Mouse (Mus musculus): ENCODE data around the gene Il24. TPM values are rescaled to one million over a fixed set of nuclear protein-coding genes. Genes with fewer than 3 reads are reported as not detected.

Gene Il24
- not detected in 2 replicates for polyA plus RNA-seq (2015; fragmentation: Nextera tagmentation; extraction: Ambion mirVana)

DNA sequence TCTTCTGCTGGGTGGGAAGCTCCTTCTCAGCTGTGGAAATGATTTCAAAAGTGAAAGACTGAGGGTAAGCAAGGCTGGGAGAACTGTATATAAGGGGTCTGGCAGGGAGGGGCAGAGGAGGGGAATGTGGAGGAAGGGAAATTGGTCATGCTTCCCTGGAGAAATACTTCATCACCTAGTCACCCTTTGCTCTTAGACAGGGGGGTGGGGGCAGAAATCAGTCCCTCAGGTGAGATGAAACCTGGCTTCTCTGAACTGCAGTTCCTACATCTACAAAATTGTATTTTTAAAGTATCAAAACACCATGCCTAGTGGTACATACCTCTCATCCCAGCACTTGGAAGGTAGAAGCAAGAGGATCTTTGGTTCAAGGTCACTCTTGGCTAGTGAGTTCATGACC, at the start of gene Il24:
TSS of gene Il24 (minus strand) at position 101 of the 400 bp plus-strand sequence.
- Histone ChIP-seq H3K4me2 (no peak within 1 kb of the TSS), H3K4me3 (replicated peaks) (no peak within 1 kb of the TSS), H3K27ac (no peak within 1 kb of the TSS), H3K4me1 (replicated peaks) (no peaks in the 10 kb centered on the region), H3K9me3 (replicated peaks) (no peaks in the 10 kb centered on the region), H3K27me3 (peaks cover 15% of the 10 kb centered on the region; the same call in 1 of the 2 replicates), H3K9ac (no peak within 1 kb of the TSS), H3K36me3 (no peaks in the 10 kb centered on the region)
- no peak for ATAC-seq (ENCODE audit: low read depth)
- no peak for DNase-seq

DNA sequence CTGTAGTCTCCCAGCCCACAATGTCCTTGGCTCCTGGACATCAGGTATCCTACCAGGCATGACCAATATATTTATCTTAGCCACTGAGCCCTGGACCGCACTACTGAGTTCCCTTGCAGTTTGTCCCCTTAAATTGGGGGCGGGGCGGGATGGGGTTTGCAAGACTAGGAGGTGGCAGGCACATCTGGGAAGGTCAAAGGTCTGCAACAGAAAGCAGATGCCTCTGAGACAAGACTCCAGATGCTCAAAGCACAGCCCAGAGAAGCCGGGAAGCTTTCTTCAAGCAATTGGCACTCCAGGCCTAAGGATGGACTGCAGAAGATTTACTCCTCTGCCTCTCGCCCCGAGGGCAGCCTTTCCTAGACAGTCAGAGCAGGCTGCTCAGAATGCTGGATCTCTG, 49.1 kb upstream of the Il24 start:
- no peak for DNase-seq

DNA sequence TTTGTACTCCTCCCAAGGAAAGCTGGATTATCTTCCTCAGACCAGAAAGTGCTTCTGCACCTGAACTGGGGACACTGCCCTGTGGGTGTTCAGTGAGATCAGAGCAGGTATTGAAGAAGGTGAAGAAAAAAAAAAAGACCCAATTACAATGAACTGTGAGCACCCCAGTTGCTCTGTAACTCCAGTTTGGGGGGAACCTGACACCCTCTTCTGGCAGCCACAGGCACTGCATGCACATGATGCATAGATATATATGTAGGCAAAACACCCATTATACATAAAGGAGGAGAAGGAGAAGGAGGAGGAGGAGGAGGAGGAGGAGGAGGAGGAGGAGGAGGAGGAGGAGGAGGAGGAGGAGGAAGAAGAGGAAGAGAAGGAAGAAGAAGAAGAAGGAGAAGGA, 39.2 kb upstream of the Il24 start:
- H3K27ac ChIP-seq = no peak overlapping the region
- H3K27me3 ChIP-seq = no peaks in the 10 kb centered on the region

More for the DNA sequence above, 49.1 kb upstream of the Il24 start:
- Histone ChIP-seq H3K36me3 (no peaks in the 10 kb centered on the region), H3K27me3 (no peaks in the 10 kb centered on the region), H3K9me3 (replicated peaks) (no peaks in the 10 kb centered on the region), H3K4me1 (replicated peaks) (no peaks in the 10 kb centered on the region), H3K27ac (no peak overlapping the region), H3K4me3 (replicated peaks) (no peak overlapping the region), H3K9ac (no peak overlapping the region), H3K4me2 (no peak overlapping the region)
- 61% methylated on average over 6 of the region's 6 CpGs for WGBS (ENCODE audit: insufficient replicate concordance)
- no peak for ATAC-seq (ENCODE audit: low read depth)

DNA sequence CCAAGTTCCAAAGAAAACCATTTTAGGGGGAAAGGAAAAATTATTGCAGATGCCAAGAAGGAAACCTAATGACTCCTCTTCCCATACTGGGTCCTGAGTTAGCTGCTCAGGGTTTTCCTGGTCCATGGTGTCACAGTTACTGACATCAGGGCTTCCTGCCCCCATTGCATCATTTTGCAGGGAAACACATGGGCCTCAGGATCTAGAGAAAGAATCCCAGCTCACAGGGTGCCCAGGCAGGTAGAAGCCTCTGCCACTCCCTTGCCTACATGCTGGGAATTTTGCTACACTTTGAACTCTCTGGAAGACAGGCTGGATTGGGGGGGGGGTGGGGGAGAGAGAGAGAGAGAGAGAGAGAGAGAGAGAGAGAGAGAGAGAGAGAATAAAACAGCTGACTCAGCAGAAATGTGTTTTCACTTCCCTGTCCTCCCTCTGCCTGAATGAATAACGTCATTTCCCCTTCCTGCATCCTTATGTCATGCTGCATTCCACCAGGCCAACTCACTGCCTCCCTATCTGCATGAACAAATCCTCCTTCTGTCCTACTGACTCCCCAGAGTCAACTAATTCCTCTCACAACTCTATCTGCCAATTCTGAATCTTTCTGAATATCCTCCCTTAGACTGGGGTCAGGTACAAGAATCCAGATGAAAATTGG, 31.2 kb upstream of the Il24 start:
- no peaks in the 10 kb centered on the region for H3K4me1 ChIP-seq (replicated peaks)
- no peaks in the 10 kb centered on the region for H3K36me3 ChIP-seq
- no peak overlapping the region for H3K4me3 ChIP-seq (replicated peaks)
- H3K27ac ChIP-seq = no peak overlapping the region
- no peak overlapping the region for H3K9ac ChIP-seq
- H3K27me3 ChIP-seq = no peaks in the 10 kb centered on the region
- H3K9me3 ChIP-seq (replicated peaks) = no peaks in the 10 kb centered on the region
- DNase-seq (no peak), ATAC-seq (ENCODE audit: low read depth) (no peak)
- 7% methylated on average over 1 of the region's 1 CpGs for WGBS (ENCODE audit: insufficient replicate concordance)
- no peak overlapping the region for H3K4me2 ChIP-seq

More for the DNA sequence above, 39.2 kb upstream of the Il24 start:
- H3K36me3 ChIP-seq = no peaks in the 10 kb centered on the region
- H3K4me2 ChIP-seq = no peak overlapping the region
- H3K9me3 ChIP-seq (replicated peaks) = no peaks in the 10 kb centered on the region
- H3K4me1 ChIP-seq (replicated peaks) = no peaks in the 10 kb centered on the region
- no peak for ATAC-seq (ENCODE audit: low read depth)
- no peak overlapping the region for H3K4me3 ChIP-seq (replicated peaks)
- no peak for DNase-seq
- H3K9ac ChIP-seq = no peak overlapping the region

DNA sequence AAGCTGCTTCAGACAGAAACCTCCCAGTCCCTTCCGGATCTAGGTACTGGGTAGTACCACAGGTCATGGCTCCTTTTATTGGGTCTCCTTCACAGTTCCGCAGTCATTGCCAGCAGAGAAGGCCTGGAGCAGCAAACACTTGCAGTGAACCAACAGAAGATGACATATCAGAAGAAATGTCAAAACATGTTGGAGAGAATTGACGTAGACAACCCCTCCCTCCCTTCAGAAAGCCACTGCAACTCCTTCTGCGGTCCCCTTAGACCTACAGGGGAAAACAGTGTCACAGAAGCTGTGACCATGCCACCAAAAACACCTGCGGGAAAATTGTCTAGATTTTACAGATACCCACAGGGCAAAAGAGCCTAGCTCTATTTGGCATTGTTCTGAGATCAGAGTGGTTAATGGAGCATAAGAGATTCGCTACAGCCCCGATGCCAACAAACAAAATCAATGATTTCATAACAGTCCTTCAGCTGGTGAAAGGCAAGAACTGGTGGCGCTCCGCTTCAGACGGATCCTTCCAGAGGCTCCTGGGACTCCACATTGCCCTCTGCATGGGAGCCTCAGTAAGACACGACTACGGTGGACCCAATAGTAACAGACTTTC, 24.3 kb upstream of the Il24 start, which contains the start of gene Il20:
TSS of gene Il20 (minus strand) at position 51 of the 610 bp plus-strand sequence.
- no peaks in the 10 kb centered on the region for H3K4me1 ChIP-seq (replicated peaks)
- ATAC-seq (ENCODE audit: low read depth) (no peak), DNase-seq (no peak)
- H3K36me3 ChIP-seq = no peaks in the 10 kb centered on the region
- H3K4me3 ChIP-seq (replicated peaks) = no peak within 1 kb of the TSS
- no peak within 1 kb of the TSS for H3K9ac ChIP-seq
- no peak within 1 kb of the TSS for H3K27ac ChIP-seq
- WGBS (ENCODE audit: insufficient replicate concordance) = 74% methylated on average over 12 of the region's 12 CpGs
- no peaks in the 10 kb centered on the region for H3K9me3 ChIP-seq (replicated peaks)
- H3K27me3 ChIP-seq = no peaks in the 10 kb centered on the region
- no peak within 1 kb of the TSS for H3K4me2 ChIP-seq

DNA sequence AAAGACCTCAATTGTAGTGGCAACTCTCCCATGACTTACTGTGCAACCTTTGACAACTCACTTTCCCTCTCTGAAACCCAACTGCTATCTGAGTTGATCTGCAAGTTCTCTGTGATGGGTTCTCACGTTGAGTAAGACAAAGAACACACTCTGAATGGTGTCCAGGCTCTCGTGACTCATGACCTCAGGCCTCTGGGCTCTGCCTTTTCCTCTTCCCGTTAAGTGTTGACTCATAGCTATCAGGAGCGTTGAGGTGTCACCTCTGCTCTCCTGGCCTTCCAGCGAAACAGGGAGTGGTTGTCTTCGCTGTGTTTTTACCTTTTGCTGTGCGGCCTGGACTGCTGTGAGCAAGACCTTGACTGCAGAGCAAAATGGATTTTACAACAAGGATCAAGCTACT, 15.3 kb upstream of the Il24 start:
- Histone ChIP-seq H3K27ac (no peak overlapping the region), H3K36me3 (no peaks in the 10 kb centered on the region), H3K27me3 (no peaks in the 10 kb centered on the region), H3K4me1 (replicated peaks) (no peaks in the 10 kb centered on the region), H3K4me3 (replicated peaks) (no peak overlapping the region), H3K9ac (no peak overlapping the region), H3K4me2 (no peak overlapping the region), H3K9me3 (replicated peaks) (no peaks in the 10 kb centered on the region)
- ATAC-seq (ENCODE audit: low read depth) (no peak), DNase-seq (no peak)
- 56% methylated on average over 7 of the region's 7 CpGs for WGBS (ENCODE audit: insufficient replicate concordance)

DNA sequence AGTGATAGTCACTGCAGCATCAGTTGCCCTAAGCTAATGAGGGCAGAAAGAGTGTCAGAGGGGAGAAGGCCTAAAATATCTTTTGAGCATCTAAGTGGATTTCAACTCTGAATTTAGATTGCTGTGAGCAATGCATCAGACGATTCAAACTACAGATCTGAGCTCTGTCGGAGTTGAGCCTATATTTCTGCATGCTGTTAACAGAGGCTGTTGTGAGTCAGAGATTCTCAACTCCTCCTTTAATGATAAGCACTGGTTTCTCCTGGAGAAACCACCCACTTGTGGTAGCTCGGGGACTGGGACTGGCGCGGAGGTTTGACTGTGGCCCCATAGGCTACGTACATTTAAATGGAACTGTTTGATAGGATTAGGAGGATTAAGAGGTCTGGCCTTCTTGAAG, 7.2 kb upstream of the Il24 start:
- H3K27ac ChIP-seq = no peak overlapping the region
- 56% methylated on average over 6 of the region's 6 CpGs for WGBS (ENCODE audit: insufficient replicate concordance)
- no peaks in the 10 kb centered on the region for H3K27me3 ChIP-seq
- no peak overlapping the region for H3K4me3 ChIP-seq (replicated peaks)
- no peak for DNase-seq
- no peak for ATAC-seq (ENCODE audit: low read depth)
- no peaks in the 10 kb centered on the region for H3K4me1 ChIP-seq (replicated peaks)
- H3K9ac ChIP-seq = no peak overlapping the region
- H3K4me2 ChIP-seq = no peak overlapping the region
- H3K36me3 ChIP-seq = no peaks in the 10 kb centered on the region
- H3K9me3 ChIP-seq (replicated peaks) = no peaks in the 10 kb centered on the region

DNA sequence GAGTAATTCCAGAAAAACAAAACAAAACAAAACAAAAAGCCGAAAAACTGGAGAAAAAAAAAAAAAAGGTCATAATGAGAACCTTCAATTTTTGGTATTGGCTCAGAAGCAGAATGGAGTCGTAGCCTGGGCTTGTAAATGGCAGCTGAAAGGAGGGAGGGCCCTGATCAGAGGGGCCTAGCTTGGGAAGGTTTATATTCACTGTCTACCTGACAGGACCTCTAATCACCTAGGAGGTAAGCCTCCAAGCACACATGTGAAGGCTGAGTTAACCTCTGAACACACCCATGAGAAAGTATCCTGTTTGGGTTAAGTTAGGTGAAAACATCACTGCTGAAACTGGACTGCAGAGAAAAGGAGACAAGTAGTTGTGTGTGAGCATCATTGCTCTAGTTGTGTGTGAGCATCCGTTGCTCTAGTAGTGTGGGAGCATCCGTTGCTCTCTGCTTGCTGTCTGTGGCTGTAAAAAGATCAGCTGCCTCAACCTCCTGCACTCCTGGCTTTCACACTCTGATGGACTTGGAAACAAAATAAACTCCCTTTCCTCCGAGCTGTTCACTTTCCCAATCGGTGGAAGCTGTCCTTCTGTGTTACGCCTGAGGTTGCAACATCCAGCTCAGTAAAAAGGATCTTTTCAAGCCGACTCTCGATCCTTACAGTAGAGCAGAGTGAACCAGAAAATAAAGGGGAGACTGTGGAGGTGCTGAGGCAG, 6.2 kb upstream of the Il24 start:
- no peak overlapping the region for H3K4me2 ChIP-seq

DNA sequence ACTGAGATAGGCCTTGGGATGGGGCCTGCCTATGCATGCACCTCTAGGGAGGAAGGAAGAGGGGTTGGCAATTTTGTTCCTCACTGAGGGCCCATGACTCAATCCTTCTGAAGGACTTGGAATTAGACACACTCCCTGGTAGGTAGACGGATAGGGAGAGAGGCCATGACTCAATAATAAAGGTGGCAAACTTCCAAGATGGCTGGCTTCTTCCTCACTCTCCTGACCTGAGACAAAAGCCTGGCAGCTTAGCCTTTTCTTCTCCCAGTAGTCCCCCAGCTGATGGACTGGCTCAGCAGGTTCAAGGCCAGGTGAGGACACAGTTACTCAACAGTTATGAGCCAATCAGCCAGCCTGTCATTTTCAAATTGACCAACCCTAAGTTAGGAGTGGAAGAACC, 5.2 kb upstream of the Il24 start:
- no peaks in the 10 kb centered on the region for H3K9me3 ChIP-seq (replicated peaks)
- 61% methylated on average over 1 of the region's 1 CpGs for WGBS (ENCODE audit: insufficient replicate concordance)
- no peaks in the 10 kb centered on the region for H3K27me3 ChIP-seq
- no peak overlapping the region for H3K27ac ChIP-seq
- DNase-seq (no peak), ATAC-seq (ENCODE audit: low read depth) (no peak)
- no peak overlapping the region for H3K4me2 ChIP-seq
- no peak overlapping the region for H3K9ac ChIP-seq
- no peaks in the 10 kb centered on the region for H3K4me1 ChIP-seq (replicated peaks)
- H3K4me3 ChIP-seq (replicated peaks) = no peak overlapping the region
- H3K36me3 ChIP-seq = no peaks in the 10 kb centered on the region

More for the DNA sequence above, 6.2 kb upstream of the Il24 start:
- DNase-seq (no peak), ATAC-seq (ENCODE audit: low read depth) (no peak)
- Histone ChIP-seq H3K9ac (no peak overlapping the region), H3K9me3 (replicated peaks) (no peaks in the 10 kb centered on the region), H3K36me3 (no peaks in the 10 kb centered on the region), H3K27ac (no peak overlapping the region), H3K27me3 (no peaks in the 10 kb centered on the region), H3K4me1 (replicated peaks) (no peaks in the 10 kb centered on the region), H3K4me3 (replicated peaks) (no peak overlapping the region)
- 59% methylated on average over 9 of the region's 9 CpGs for WGBS (ENCODE audit: insufficient replicate concordance)

DNA sequence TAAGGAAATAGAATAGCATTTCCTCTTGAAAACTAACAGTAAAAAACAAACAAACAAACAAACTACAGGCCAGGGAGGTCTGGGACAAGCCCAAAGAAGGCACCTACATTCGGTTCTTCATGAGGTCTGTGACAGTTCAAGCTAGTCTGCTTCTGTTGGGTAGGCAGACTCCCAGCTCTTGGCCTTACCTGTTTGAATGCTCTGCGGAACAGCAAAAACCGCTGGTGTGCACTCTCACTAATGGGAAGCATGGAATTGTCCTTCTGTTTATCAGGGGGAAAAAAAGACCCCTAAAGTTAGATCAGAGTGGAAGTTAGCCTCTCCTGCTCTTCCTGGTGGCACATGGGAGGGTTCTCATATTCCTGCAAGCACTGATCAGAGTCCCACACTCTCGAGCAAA, 4.1 kb downstream of the Il24 start:
- no peaks in the 10 kb centered on the region for H3K36me3 ChIP-seq
- 61% methylated on average over 4 of the region's 4 CpGs for WGBS (ENCODE audit: insufficient replicate concordance)
- no peak overlapping the region for H3K9ac ChIP-seq
- no peaks in the 10 kb centered on the region for H3K9me3 ChIP-seq (replicated peaks)
- H3K4me1 ChIP-seq (replicated peaks) = no peaks in the 10 kb centered on the region
- DNase-seq = no peak
- ATAC-seq (ENCODE audit: low read depth) = no peak
- H3K27me3 ChIP-seq = peaks cover 38% of the 10 kb centered on the region
- no peak overlapping the region for H3K4me3 ChIP-seq (replicated peaks)
- no peak overlapping the region for H3K27ac ChIP-seq
- H3K4me2 ChIP-seq = no peak overlapping the region

DNA sequence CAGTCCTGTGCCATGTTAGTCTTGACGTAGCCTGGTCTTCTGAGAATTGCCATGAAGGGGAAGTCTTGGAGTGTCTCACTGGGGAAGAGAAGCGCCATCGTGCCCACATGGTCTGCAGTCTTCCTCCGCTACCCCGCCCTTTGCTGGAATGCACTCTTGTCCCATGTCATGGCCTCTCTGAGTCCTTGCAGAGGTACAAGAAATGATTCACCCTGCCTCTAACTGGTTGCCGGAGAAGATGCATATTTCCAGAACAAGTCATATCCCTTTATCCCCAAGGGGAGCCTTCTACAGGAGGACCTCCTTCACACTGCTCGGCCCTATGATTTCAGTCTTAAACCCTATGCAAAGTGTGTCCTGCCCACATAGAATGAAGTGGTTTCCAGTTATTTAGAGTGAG, 7.3 kb downstream of the Il24 start:
- Histone ChIP-seq H3K27ac (no peak overlapping the region), H3K4me1 (replicated peaks) (no peaks in the 10 kb centered on the region), H3K4me2 (no peak overlapping the region), H3K36me3 (no peaks in the 10 kb centered on the region), H3K4me3 (replicated peaks) (no peak overlapping the region), H3K27me3 (peaks cover 44% of the 10 kb centered on the region), H3K9me3 (replicated peaks) (no peaks in the 10 kb centered on the region), H3K9ac (no peak overlapping the region)
- ATAC-seq (ENCODE audit: low read depth) = no peak
- WGBS (ENCODE audit: insufficient replicate concordance) = 66% methylated on average over 7 of the region's 7 CpGs
- DNase-seq = no peak
